Mouse (Mus musculus): ENCODE measurements at regions not wholly inside any gene's neighbourhood (a gene's known extent, or its start where the extent isn't known, plus 50 kb on each side); places are given as distances from the start of the nearest gene placed in this dataset.
A peak's percentile ranks its signal among the peaks of the same experiment; 100 is the strongest.

GRCm38 (mm10) chr5:133569096-133569495 is 530.4 kb upstream of the Castor2 start:
- DNase-seq (ENCODE audit: low spot score) = no peak

- no peak for DNase-seq (ENCODE audit: low spot score)
These were observed 533.0 kb upstream of the Castor2 start for GRCm38 (mm10) chr5:133566506-133566905.

- DNase-seq (ENCODE audit: low spot score) = no peak
These were observed 548.9 kb upstream of the Castor2 start for GRCm38 (mm10) chr5:133550657-133551056.

- DNase-seq (ENCODE audit: low spot score) = no peak
These were observed 557.3 kb upstream of the Castor2 start for GRCm38 (mm10) chr5:133542217-133542616.

- DNase-seq (ENCODE audit: low spot score) = no peak
These were observed 566.8 kb upstream of the Castor2 start for GRCm38 (mm10) chr5:133532678-133533077.

GRCm38 (mm10) chr5:133505661-133506060 is 593.9 kb upstream of the Castor2 start:
- DNase-seq (ENCODE audit: low spot score) = no peak

- DNase-seq (ENCODE audit: low spot score) = peak; percentile 75
These were observed 611.7 kb upstream of the Castor2 start for GRCm38 (mm10) chr5:133487806-133488290.

GRCm38 (mm10) chr5:133482291-133483086 is 617.0 kb upstream of the Castor2 start:
- peak; percentile 18 for DNase-seq (ENCODE audit: low spot score)

- DNase-seq (ENCODE audit: low spot score) = no peak
These were observed 620.3 kb upstream of the Castor2 start for GRCm38 (mm10) chr5:133479205-133479604.

GRCm38 (mm10) chr5:133453349-133454049 is 646.0 kb upstream of the Castor2 start:
- no peak for DNase-seq (ENCODE audit: low spot score)

GRCm38 (mm10) chr5:133449926-133450325 is 649.6 kb upstream of the Castor2 start:
- DNase-seq (ENCODE audit: low spot score) = no peak

GRCm38 (mm10) chr5:133400826-133401225 is 698.7 kb upstream of the Castor2 start:
- no peak for DNase-seq (ENCODE audit: low spot score)

GRCm38 (mm10) chr5:133389896-133390295 is 709.6 kb upstream of the Castor2 start:
- no peak for DNase-seq (ENCODE audit: low spot score)

GRCm38 (mm10) chr5:133389023-133389840 is 710.3 kb upstream of the Castor2 start:
- no peak for DNase-seq (ENCODE audit: low spot score)

GRCm38 (mm10) chr5:133385374-133386349 is 713.8 kb upstream of the Castor2 start:
- peak; percentile 2 for DNase-seq (ENCODE audit: low spot score)

- no peak for DNase-seq (ENCODE audit: low spot score)
These were observed 733.7 kb upstream of the Castor2 start for GRCm38 (mm10) chr5:133365771-133366170.

- no peak for DNase-seq (ENCODE audit: low spot score)
These were observed 752.0 kb upstream of the Castor2 start for GRCm38 (mm10) chr5:133347516-133347915.

- no peak for DNase-seq (ENCODE audit: low spot score)
These were observed 757.5 kb upstream of the Castor2 start for GRCm38 (mm10) chr5:133341973-133342372.

- DNase-seq (ENCODE audit: low spot score) = no peak
These were observed 777.5 kb upstream of the Auts2 start for GRCm38 (mm10) chr5:133320626-133321025.

- DNase-seq (ENCODE audit: low spot score) = no peak
These were observed 777.1 kb upstream of the Auts2 start for GRCm38 (mm10) chr5:133320206-133320605.

- no peak for DNase-seq (ENCODE audit: low spot score)
These were observed 770.9 kb upstream of the Auts2 start for GRCm38 (mm10) chr5:133314031-133314430.

Data from heart, adult 8-10 months (tissue).